Mouse (Mus musculus) heart, embryonic 12.5 days (tissue): ENCODE results near the gene Aven. TPM values are rescaled to one million over a fixed set of nuclear protein-coding genes. Genes with fewer than 3 reads are reported as not detected.

ENCODE experiments used
- ATAC-seq: fragments of 200-750 bp; cut with Nextera tagmentation; 2 replicates; pipeline ENCODE4 v1.8.0; 2017; ENCODE audit warnings: moderate TSS enrichment, moderate library complexity; ENCODE audit not compliant: insufficient number of reproducible peaks, low FRiP score
- H3K27ac ChIP-seq: fragments of 300-500 bp; sonication (generic); 2 replicates; pipeline ENCODE4 v1.5.1; 2016; ENCODE audit warnings: mild to moderate bottlenecking, moderate library complexity; ENCODE audit not compliant: poor library complexity, severe bottlenecking
- H3K27me3 ChIP-seq: fragments of 300-500 bp; sonication (generic); replicated peaks from 2 replicates; pipeline ENCODE4 v1.6.1; 2016; ENCODE audit warnings: mild to moderate bottlenecking, moderate library complexity
- H3K36me3 ChIP-seq: fragments of 300-500 bp; sonication (generic); 2 replicates; pipeline ENCODE4 v1.6.1; 2016; ENCODE audit warnings: mild to moderate bottlenecking, moderate library complexity
- H3K4me1 ChIP-seq: fragments of 300-500 bp; sonication (generic); replicated peaks from 2 replicates; pipeline ENCODE4 v1.6.1; 2016; ENCODE audit warnings: mild to moderate bottlenecking
- H3K4me2 ChIP-seq: fragments of 300-500 bp; sonication (generic); 2 replicates; pipeline ENCODE4 v1.6.1; 2016; ENCODE audit warnings: mild to moderate bottlenecking, moderate library complexity
- H3K4me3 ChIP-seq: fragments of 300-500 bp; sonication (generic); 2 replicates; pipeline ENCODE4 v1.5.1; 2016; ENCODE audit warnings: mild to moderate bottlenecking
- H3K9ac ChIP-seq: fragments of 300-500 bp; sonication (generic); 2 replicates; pipeline ENCODE4 v1.6.1; 2016; ENCODE audit warnings: mild to moderate bottlenecking, moderate library complexity
- H3K9me3 ChIP-seq: fragments of 300-500 bp; sonication (generic); replicated peaks from 2 replicates; pipeline ENCODE4 v1.6.1; 2016; ENCODE audit warnings: mild to moderate bottlenecking, moderate library complexity
- WGBS: fragments of 180-500 bp; shearing (Covaris S2); methylation state at CpG from one replicate; pipeline ENCODE4 v1.1.7; 2016; 5-methylcytosine and 5-hydroxymethylcytosine counted together
- polyA plus RNA-seq: library from polyadenylated mRNA; unstranded; fragments of >200 nt; fragmentation: Nextera tagmentation; extraction: Ambion mirVana; gene quantifications from 2 replicates; pipeline ENCODE4 v1.2.1, GENCODE M21; 2016

The Aven gene
- polyA plus RNA-seq, 1 experiment from 2014 or later, result 12.1 TPM

GRCm38 (mm10) chr2:112606536-112606935 is 113.8 kb downstream of the Aven start:
- ATAC-seq, result no peak
- no peaks in the 10 kb centered on the region for H3K36me3 ChIP-seq
- no peak overlapping the region for H3K4me3 ChIP-seq
- 79% methylated on average over 3 of the region's 3 CpGs for WGBS
- H3K4me2 ChIP-seq, result no peak overlapping the region
- H3K27me3 ChIP-seq, result no peaks in the 10 kb centered on the region
- H3K9ac ChIP-seq, result no peak overlapping the region
- H3K9me3 ChIP-seq, result peaks cover 4% of the 10 kb centered on the region; the same call in 1 of the 2 replicates
- peaks cover 5% of the 10 kb centered on the region; the same call in 1 of the 2 replicates for H3K4me1 ChIP-seq
- H3K27ac ChIP-seq, result no peak overlapping the region

GRCm38 (mm10) chr2:112612628-112613027 is 119.9 kb downstream of the Aven start:
- Histone ChIP-seq H3K4me1 (no peaks in the 10 kb centered on the region), H3K9ac (no peak overlapping the region), H3K4me2 (no peak overlapping the region), H3K36me3 (no peaks in the 10 kb centered on the region), H3K9me3 (peaks cover 6% of the 10 kb centered on the region), H3K4me3 (no peak overlapping the region), H3K27ac (no peak overlapping the region), H3K27me3 (no peaks in the 10 kb centered on the region)
- whole genome bisulfite sequencing, result 73% methylated on average over 3 of the region's 3 CpGs
- ATAC-seq, result no peak

- no peak overlapping the region for H3K4me3 ChIP-seq
- H3K4me1 ChIP-seq, result no peaks in the 10 kb centered on the region
- WGBS, result 86% methylated on average over 7 of the region's 7 CpGs
- H3K9ac ChIP-seq, result no peak overlapping the region
- H3K27ac ChIP-seq, result no peak overlapping the region
- H3K36me3 ChIP-seq, result no peaks in the 10 kb centered on the region
- H3K4me2 ChIP-seq, result no peak overlapping the region
- H3K27me3 ChIP-seq, result no peaks in the 10 kb centered on the region
- ATAC-seq, result no peak
- peaks cover 6% of the 10 kb centered on the region for H3K9me3 ChIP-seq
Observed at GRCm38 (mm10) chr2:112614375-112614774, 121.6 kb downstream of the Aven start.

- no peak for ATAC-seq
- Histone ChIP-seq H3K27me3 (no peaks in the 10 kb centered on the region), H3K4me3 (no peak overlapping the region), H3K4me1 (no peaks in the 10 kb centered on the region), H3K36me3 (no peaks in the 10 kb centered on the region), H3K4me2 (no peak overlapping the region), H3K27ac (no peak overlapping the region), H3K9ac (no peak overlapping the region), H3K9me3 (peaks cover 2% of the 10 kb centered on the region; the same call in 1 of the 2 replicates)
- WGBS, result 47% methylated on average over 3 of the region's 3 CpGs
Observed at GRCm38 (mm10) chr2:112617206-112617605, 124.4 kb downstream of the Aven start.

- no peak for ATAC-seq
- no peak overlapping the region for H3K4me3 ChIP-seq
- no peak overlapping the region for H3K4me2 ChIP-seq
- no peaks in the 10 kb centered on the region for H3K9me3 ChIP-seq
- no peaks in the 10 kb centered on the region for H3K4me1 ChIP-seq
- whole genome bisulfite sequencing, result 83% methylated on average over 3 of the region's 3 CpGs
- H3K36me3 ChIP-seq, result peaks cover 3% of the 10 kb centered on the region; the same call in 1 of the 2 replicates
- no peak overlapping the region for H3K27ac ChIP-seq
- no peak overlapping the region for H3K9ac ChIP-seq
- no peaks in the 10 kb centered on the region for H3K27me3 ChIP-seq
Observed at GRCm38 (mm10) chr2:112625156-112625555, 132.4 kb downstream of the Aven start.

GRCm38 (mm10) chr2:112630669-112631068 is 137.9 kb downstream of the Aven start:
- Histone ChIP-seq H3K36me3 (peaks cover 14% of the 10 kb centered on the region), H3K4me1 (no peaks in the 10 kb centered on the region), H3K27me3 (no peaks in the 10 kb centered on the region), H3K9ac (no peak overlapping the region), H3K9me3 (no peaks in the 10 kb centered on the region), H3K4me3 (no peak overlapping the region), H3K4me2 (no peak overlapping the region), H3K27ac (no peak overlapping the region)
- ATAC-seq, result no peak
- WGBS, result 80% methylated on average over 11 of the region's 11 CpGs

GRCm38 (mm10) chr2:112632536-112632935 is 139.8 kb downstream of the Aven start:
- ATAC-seq, result no peak
- no peaks in the 10 kb centered on the region for H3K9me3 ChIP-seq
- H3K4me2 ChIP-seq, result no peak overlapping the region
- H3K9ac ChIP-seq, result no peak overlapping the region
- H3K4me1 ChIP-seq, result peaks cover 3% of the 10 kb centered on the region
- peaks cover 16% of the 10 kb centered on the region for H3K36me3 ChIP-seq
- no peak overlapping the region for H3K4me3 ChIP-seq
- whole genome bisulfite sequencing, result 86% methylated on average over 9 of the region's 9 CpGs
- H3K27me3 ChIP-seq, result no peaks in the 10 kb centered on the region
- H3K27ac ChIP-seq, result no peak overlapping the region

- Histone ChIP-seq H3K27me3 (no peaks in the 10 kb centered on the region), H3K9ac (no peak overlapping the region), H3K4me1 (peaks cover 7% of the 10 kb centered on the region), H3K4me3 (no peak overlapping the region), H3K4me2 (no peak overlapping the region), H3K9me3 (no peaks in the 10 kb centered on the region), H3K36me3 (peaks cover 6% of the 10 kb centered on the region; the same call in 1 of the 2 replicates), H3K27ac (no peak overlapping the region)
- 70% methylated on average over 5 of the region's 5 CpGs for WGBS
- ATAC-seq, result no peak
Observed at GRCm38 (mm10) chr2:112637206-112637605, 144.4 kb downstream of the Aven start.

GRCm38 (mm10) chr2:112653836-112654235 is 161.1 kb downstream of the Aven start:
- H3K4me1 ChIP-seq, result no peaks in the 10 kb centered on the region
- H3K36me3 ChIP-seq, result no peaks in the 10 kb centered on the region
- H3K4me2 ChIP-seq, result no peak overlapping the region
- no peak for ATAC-seq
- no peak overlapping the region for H3K27ac ChIP-seq
- H3K9me3 ChIP-seq, result no peaks in the 10 kb centered on the region
- H3K4me3 ChIP-seq, result no peak overlapping the region
- H3K27me3 ChIP-seq, result no peaks in the 10 kb centered on the region
- no peak overlapping the region for H3K9ac ChIP-seq
- 74% methylated on average over 3 of the region's 3 CpGs for WGBS

GRCm38 (mm10) chr2:112656131-112656530 is 163.4 kb downstream of the Aven start:
- Histone ChIP-seq H3K9me3 (no peaks in the 10 kb centered on the region), H3K4me2 (no peak overlapping the region), H3K4me3 (no peak overlapping the region), H3K9ac (no peak overlapping the region), H3K36me3 (no peaks in the 10 kb centered on the region), H3K27ac (no peak overlapping the region), H3K27me3 (no peaks in the 10 kb centered on the region), H3K4me1 (no peaks in the 10 kb centered on the region)
- 55% methylated on average over 5 of the region's 5 CpGs for WGBS
- no peak for ATAC-seq

- H3K36me3 ChIP-seq, result no peaks in the 10 kb centered on the region
- no peaks in the 10 kb centered on the region for H3K4me1 ChIP-seq
- H3K4me2 ChIP-seq, result no peak overlapping the region
- H3K27me3 ChIP-seq, result no peaks in the 10 kb centered on the region
- no peak overlapping the region for H3K4me3 ChIP-seq
- 46% methylated on average over 3 of the region's 3 CpGs for WGBS
- H3K9me3 ChIP-seq, result no peaks in the 10 kb centered on the region
- H3K9ac ChIP-seq, result no peak overlapping the region
- no peak for ATAC-seq
- no peak overlapping the region for H3K27ac ChIP-seq
Observed at GRCm38 (mm10) chr2:112669461-112669860, 176.7 kb downstream of the Aven start.

- 73% methylated on average over 2 of the region's 2 CpGs for WGBS
- no peaks in the 10 kb centered on the region for H3K4me1 ChIP-seq
- no peak overlapping the region for H3K4me3 ChIP-seq
- ATAC-seq, result no peak
- H3K36me3 ChIP-seq, result no peaks in the 10 kb centered on the region
- no peaks in the 10 kb centered on the region for H3K9me3 ChIP-seq
- no peaks in the 10 kb centered on the region for H3K27me3 ChIP-seq
- no peak overlapping the region for H3K9ac ChIP-seq
- H3K4me2 ChIP-seq, result no peak overlapping the region
- H3K27ac ChIP-seq, result no peak overlapping the region
Observed at GRCm38 (mm10) chr2:112676175-112676574, 183.4 kb downstream of the Aven start.
